Mouse (Mus musculus) thymus, postnatal 25 days (tissue): ENCODE data around the gene Eif3j1.
"Not testable (repeated sequence)": the region's sequence is repeated elsewhere in the genome, so short reads cannot be mapped to it uniquely, and the experiment has no call there.

Experiments
- DNase-seq: peaks from one replicate; pipeline ENCODE4 v3.0.0; 2022

Eif3j1 gene

GRCm38 (mm10) chr2:122027862-122028755 is at the start of gene Eif3j1:
Gene Eif3j1, plus strand, starts transcription at chr2:122028546.
- DNase-seq = peak; percentile 89

- DNase-seq = no peak
Observed at GRCm38 (mm10) chr2:121995738-121996137, 32.6 kb upstream of the Eif3j1 start.

- no peak for DNase-seq
Observed at GRCm38 (mm10) chr2:122008832-122009231, 19.5 kb upstream of the Eif3j1 start.

GRCm38 (mm10) chr2:122011441-122011840 is 16.9 kb upstream of the Eif3j1 start:
- no peak for DNase-seq

GRCm38 (mm10) chr2:122018705-122019104 is 9.6 kb upstream of the Eif3j1 start:
- no peak for DNase-seq

- no peak for DNase-seq
Observed at GRCm38 (mm10) chr2:122022284-122022683, 6.1 kb upstream of the Eif3j1 start.

- DNase-seq = not testable (repeated sequence)
Observed at GRCm38 (mm10) chr2:122027091-122027490, 1.3 kb upstream of the Eif3j1 start.

- no peak for DNase-seq
Observed at GRCm38 (mm10) chr2:122028756-122029700, 682 bp downstream of the Eif3j1 start.

- no peak for DNase-seq
Observed at GRCm38 (mm10) chr2:122031970-122032369, 3.6 kb downstream of the Eif3j1 start.

GRCm38 (mm10) chr2:122036064-122036463 is 7.7 kb downstream of the Eif3j1 start:
- DNase-seq = no peak

GRCm38 (mm10) chr2:122043926-122044325 is 15.6 kb downstream of the Eif3j1 start:
- DNase-seq = no peak

GRCm38 (mm10) chr2:122059365-122060115 is 31.2 kb downstream of the Eif3j1 start:
- DNase-seq = no peak

GRCm38 (mm10) chr2:122065200-122065969 is 37.0 kb downstream of the Eif3j1 start:
- DNase-seq = no peak

- no peak for DNase-seq
Observed at GRCm38 (mm10) chr2:122066241-122066640, 37.9 kb downstream of the Eif3j1 start.

GRCm38 (mm10) chr2:122069144-122069912 is 41.0 kb downstream of the Eif3j1 start:
- DNase-seq = no peak

- DNase-seq = peak; percentile 64
Observed at GRCm38 (mm10) chr2:122069922-122070321, 41.6 kb downstream of the Eif3j1 start.

- DNase-seq = no peak
Observed at GRCm38 (mm10) chr2:122081728-122082456, 53.5 kb downstream of the Eif3j1 start.

- DNase-seq = no peak
Observed at GRCm38 (mm10) chr2:122086446-122086845, 58.1 kb downstream of the Eif3j1 start.

GRCm38 (mm10) chr2:122093844-122094243 is 65.5 kb downstream of the Eif3j1 start:
- no peak for DNase-seq

GRCm38 (mm10) chr2:122097686-122098085 is 69.3 kb downstream of the Eif3j1 start:
- DNase-seq = not testable (repeated sequence)
